Mouse (Mus musculus): ENCODE results near the gene Gm49405.

The Gm49405 gene

GRCm38 (mm10) chr19:4052516-4053030 is 52.1 kb downstream of the Gm49405 start:
- no peak for DNase-seq

DNA sequence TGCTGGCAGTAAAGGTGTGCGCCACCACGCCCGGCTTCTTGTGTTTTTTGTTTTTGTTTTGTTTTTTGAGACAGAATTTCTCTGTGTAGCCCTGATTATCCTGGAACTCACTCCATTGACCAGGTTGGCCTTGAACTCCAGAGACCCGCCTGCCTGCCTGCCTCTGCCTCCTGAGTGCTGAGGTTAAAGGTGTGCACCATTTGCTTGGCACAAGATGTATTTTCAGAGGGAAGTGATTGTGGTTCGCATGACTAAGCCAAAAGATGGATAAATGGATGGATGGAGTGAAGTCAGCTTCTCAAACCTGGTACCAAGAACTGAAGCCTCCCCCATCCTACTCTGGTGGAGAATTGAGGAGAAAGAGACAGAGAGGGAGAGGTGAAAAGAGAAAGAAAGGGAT is 54.2 kb downstream of the Gm49405 start:
- no peak for DNase-seq
